Mouse (Mus musculus) ES-Bruce4 (cell line): ENCODE data around the gene Dgkz. TPM values are rescaled to one million over a fixed set of nuclear protein-coding genes. Genes with fewer than 3 reads are reported as not detected.

Experiments
- H3K27ac ChIP-seq: 2 replicates; pipeline ENCODE4 v1.5.1; 2012; ENCODE audit warnings: low read length, inconsistent platforms; ENCODE audit not compliant: insufficient read depth
- H3K27me3 ChIP-seq: 2 replicates; pipeline ENCODE4 v1.6.1; 2012; ENCODE audit warnings: mild to moderate bottlenecking, low read length, inconsistent platforms; ENCODE audit not compliant: control insufficient read depth, poor library complexity, insufficient read depth, severe bottlenecking
- H3K36me3 ChIP-seq: 2 replicates; pipeline ENCODE4 v1.6.1; 2012; ENCODE audit warnings: inconsistent platforms, mild to moderate bottlenecking, low read length, moderate library complexity; ENCODE audit not compliant: control insufficient read depth, poor library complexity, insufficient read depth, severe bottlenecking
- H3K4me1 ChIP-seq: one replicate; pipeline ENCODE4 v1.8.1; 2011; ENCODE audit warnings: low read length; ENCODE audit not compliant: control insufficient read depth, insufficient read depth
- H3K4me3 ChIP-seq: 2 replicates; pipeline ENCODE4 v1.5.1; 2011; ENCODE audit warnings: low read depth, mild to moderate bottlenecking, low read length
- H3K9ac ChIP-seq: 2 replicates; pipeline ENCODE4 v1.6.1; 2012; ENCODE audit warnings: low read depth, mild to moderate bottlenecking, inconsistent platforms; ENCODE audit not compliant: poor library complexity, severe bottlenecking
- H3K9me3 ChIP-seq: replicated peaks from 2 replicates; pipeline ENCODE4 v1.6.1; 2012; ENCODE audit warnings: mild to moderate bottlenecking, low read length, inconsistent platforms; ENCODE audit not compliant: control insufficient read depth, poor library complexity, insufficient read depth, severe bottlenecking
- CTCF ChIP-seq: IDR thresholded peaks from one replicate; pipeline ENCODE4 v1.8.1; 2011; ENCODE audit warnings: low read depth, low read length
- EP300 ChIP-seq: IDR thresholded peaks from 2 replicates; pipeline ENCODE4 v1.6.1; 2011; ENCODE audit warnings: low read depth, low read length; ENCODE audit not compliant: insufficient read depth
- POLR2A ChIP-seq: IDR thresholded peaks from one replicate; pipeline ENCODE4 v1.8.1; 2011; ENCODE audit warnings: low read length; ENCODE audit not compliant: insufficient read depth
- polyA plus RNA-seq: library from polyadenylated mRNA; stranded (reverse); fragments of >200 nt; gene quantifications from 2 replicates; pipeline ENCODE4 v1.2.4, GENCODE M21; 2011; ENCODE audit warnings: low read depth; ENCODE audit not compliant: missing spikeins, insufficient read depth, insufficient read length

Gene Dgkz
- polyA plus RNA-seq, 1 experiment = 28.1 TPM

DNA sequence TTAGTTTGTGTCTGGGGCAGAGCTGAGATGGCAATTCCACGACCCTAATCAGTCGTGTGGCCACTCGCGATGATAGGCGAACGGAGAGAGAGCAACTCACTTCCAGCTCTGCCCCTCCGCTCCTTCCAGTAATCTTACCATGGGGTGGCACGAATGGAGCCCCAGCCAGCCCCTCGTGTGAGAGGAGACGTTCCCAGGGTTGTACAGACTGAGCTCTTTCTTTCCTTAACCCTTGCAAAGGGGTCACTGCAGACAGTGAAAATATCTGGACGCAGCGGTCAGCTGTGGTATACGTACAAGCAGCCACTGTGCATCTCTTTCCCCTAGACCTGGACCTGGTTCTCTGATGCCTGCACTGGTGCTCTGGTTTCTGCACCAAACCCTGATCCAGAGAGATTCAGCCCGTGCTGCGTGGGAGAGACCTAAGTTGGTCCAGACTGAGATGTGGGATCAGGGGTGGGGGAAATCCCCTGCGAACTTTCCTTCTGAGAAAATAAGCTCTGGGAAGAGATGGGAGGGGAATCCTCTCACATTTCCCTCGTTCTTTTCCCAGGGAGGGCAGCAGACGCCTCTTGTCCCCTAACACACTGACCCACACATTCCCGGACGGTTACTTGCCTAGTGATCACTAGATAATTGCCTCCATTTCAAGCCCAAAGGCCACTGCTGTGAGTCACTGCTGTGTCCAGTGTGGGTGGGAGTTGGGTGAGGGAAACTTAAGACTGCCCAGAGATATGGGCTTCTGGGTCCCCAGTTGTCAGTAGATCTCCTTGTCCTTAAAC lies 33.1 kb upstream of the Dgkz start:
- no peaks in the 10 kb centered on the region for H3K27me3 ChIP-seq
- H3K4me3 ChIP-seq = peak overlapping the region; percentile 84
- peaks cover 3% of the 10 kb centered on the region for H3K4me1 ChIP-seq
- H3K9me3 ChIP-seq = no peaks in the 10 kb centered on the region
- peak overlapping the region; percentile 31; the same call in 1 of the 2 replicates for H3K9ac ChIP-seq
- no peak overlapping the region for H3K27ac ChIP-seq
- no peaks in the 10 kb centered on the region for H3K36me3 ChIP-seq
- no peak for TF ChIP-seq POLR2A

- no peak overlapping the region for H3K27ac ChIP-seq
- TF ChIP-seq EP300 (no peak), POLR2A (peak; percentile 62)
Measured at GRCm38 (mm10) chr2:92007933-92008622, 32.4 kb upstream of the Dgkz start.

DNA sequence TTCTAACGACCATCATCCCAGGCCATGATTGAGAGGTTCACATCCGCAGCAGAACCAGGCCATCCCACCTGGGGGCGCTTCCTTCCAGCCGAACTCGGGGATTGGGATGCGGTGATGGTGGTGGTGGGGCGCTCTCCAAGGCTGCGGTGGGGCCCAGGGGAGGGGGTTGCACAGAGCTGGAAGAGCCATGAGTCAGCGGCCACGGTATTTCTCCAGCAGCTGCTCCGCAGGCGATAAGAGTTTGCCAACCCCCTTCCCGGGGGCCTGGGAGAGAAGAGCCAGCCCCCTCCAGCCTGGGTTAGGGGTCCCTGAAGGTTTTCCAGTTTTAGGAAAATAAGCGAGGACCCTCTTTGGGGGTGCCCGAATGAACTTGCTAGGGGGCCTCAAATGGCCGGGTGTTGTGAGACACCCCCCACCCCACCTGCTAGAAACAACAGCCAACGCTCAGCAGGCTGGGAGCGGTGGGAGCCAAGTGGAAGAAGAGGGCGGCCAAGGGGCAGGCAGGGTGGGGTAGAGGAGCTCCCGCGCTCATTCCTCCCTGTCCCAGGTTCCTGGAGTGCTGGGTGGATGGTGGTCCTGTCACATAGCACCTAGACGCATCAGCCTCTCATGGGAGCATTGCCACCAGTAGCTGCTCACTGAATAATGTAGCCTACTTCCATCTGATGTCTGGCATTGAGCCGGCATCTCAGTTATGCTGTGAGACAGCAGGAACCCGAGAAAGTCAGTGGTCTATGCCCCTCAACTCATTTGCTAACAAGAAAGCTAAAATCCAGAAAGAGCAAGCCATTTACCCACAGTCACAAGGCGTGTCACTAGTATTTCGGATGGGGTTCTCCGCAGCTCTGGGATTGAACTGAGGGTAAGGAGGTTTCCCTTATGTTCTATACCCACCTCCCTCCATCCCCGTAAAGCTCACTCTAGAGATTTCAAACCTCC lies 31.6 kb upstream of the Dgkz start:
- Histone ChIP-seq H3K4me1 (no peaks in the 10 kb centered on the region), H3K9me3 (no peaks in the 10 kb centered on the region), H3K4me3 (peak overlapping the region; percentile 41), H3K27me3 (no peaks in the 10 kb centered on the region), H3K9ac (peak overlapping the region; percentile 60), H3K36me3 (no peaks in the 10 kb centered on the region), H3K27ac (no peak overlapping the region)
- TF ChIP-seq POLR2A (no peak), CTCF (peak; percentile 69), EP300 (no peak)

More at GRCm38 (mm10) chr2:92007933-92008622, 32.4 kb upstream of the Dgkz start:
- Histone ChIP-seq H3K36me3 (no peaks in the 10 kb centered on the region), H3K27me3 (no peaks in the 10 kb centered on the region), H3K9ac (peak overlapping the region; percentile 60), H3K4me3 (peak overlapping the region; percentile 84), H3K4me1 (no peaks in the 10 kb centered on the region), H3K9me3 (no peaks in the 10 kb centered on the region)

- Histone ChIP-seq H3K27ac (no peak overlapping the region), H3K27me3 (no peaks in the 10 kb centered on the region), H3K9me3 (no peaks in the 10 kb centered on the region), H3K36me3 (no peaks in the 10 kb centered on the region), H3K4me3 (no peak overlapping the region), H3K9ac (no peak overlapping the region), H3K4me1 (no peaks in the 10 kb centered on the region)
- TF ChIP-seq EP300 = no peak
- TF ChIP-seq CTCF = no peak
Measured at GRCm38 (mm10) chr2:92006491-92006890, 30.8 kb upstream of the Dgkz start.

DNA sequence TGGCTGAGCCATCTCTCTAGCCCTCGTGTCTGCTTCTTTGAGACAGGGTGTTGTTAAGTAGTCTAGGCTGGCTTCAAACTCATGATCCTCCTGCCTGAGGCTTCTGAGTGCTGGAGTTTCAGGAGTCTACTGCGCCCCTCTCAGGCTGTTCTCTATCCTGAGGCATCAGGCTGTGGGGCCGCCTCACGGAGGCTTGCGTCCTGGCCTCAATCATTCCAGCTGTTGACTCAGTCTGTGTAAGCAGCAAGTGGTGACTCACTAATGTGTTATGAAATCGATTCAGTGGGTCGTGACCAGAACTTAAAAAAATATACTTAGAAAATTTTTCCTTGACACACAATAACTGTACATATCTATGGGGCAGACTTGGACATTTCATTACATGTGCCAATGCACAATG lies 29.0 kb upstream of the Dgkz start:
- H3K4me3 ChIP-seq = no peak overlapping the region
- no peak for TF ChIP-seq EP300
- TF ChIP-seq POLR2A = no peak
- no peaks in the 10 kb centered on the region for H3K36me3 ChIP-seq
- no peak overlapping the region for H3K27ac ChIP-seq
- H3K9ac ChIP-seq = no peak overlapping the region
- no peaks in the 10 kb centered on the region for H3K4me1 ChIP-seq
- H3K27me3 ChIP-seq = no peaks in the 10 kb centered on the region
- no peaks in the 10 kb centered on the region for H3K9me3 ChIP-seq
